Mouse (Mus musculus) megakaryocyte, adult 5-6 weeks (primary cell): ENCODE measurements around the gene Rnf111. TPM values are rescaled to one million over a fixed set of nuclear protein-coding genes. Genes with fewer than 3 reads are reported as not detected.

Experiments
- ATAC-seq: 2 replicates; pipeline ENCODE4 v1.8.0; 2016; ENCODE audit warnings: mild to moderate bottlenecking, inconsistent platforms; ENCODE audit not compliant: poor library complexity, severe bottlenecking
- total RNA-seq, 2 experiments: library from RNA; stranded (forward) in 1 of 2; stranded (reverse) in 1 of 2; fragments of 153-499, 151-499 nt in 1 of 2; fragments of 221-1000, 200-1000 nt in 1 of 2; gene quantifications; 2 replicates each; pipeline versions ENCODE4 v1.2.3 to v1.2.4; 2015 to 2017

The Rnf111 gene
- total RNA-seq, 2 experiments from 2014 or later, result 36.8 to 57.0 TPM

- ATAC-seq, result no peak
These were observed 96.9 kb downstream of the Rnf111 start for GRCm38 (mm10) chr9:70406596-70406995.

- ATAC-seq, result no peak
These were observed 101.5 kb downstream of the Rnf111 start for GRCm38 (mm10) chr9:70401937-70402539.

GRCm38 (mm10) chr9:70396083-70396482 lies 107.4 kb downstream of the Rnf111 start:
- no peak for ATAC-seq

GRCm38 (mm10) chr9:70395617-70396016 lies 107.9 kb downstream of the Rnf111 start:
- ATAC-seq, result no peak

GRCm38 (mm10) chr9:70392563-70392907 lies 111.0 kb downstream of the Rnf111 start:
- no peak for ATAC-seq

- no peak for ATAC-seq
These were observed 111.6 kb downstream of the Rnf111 start for GRCm38 (mm10) chr9:70391660-70392562.

- no peak for ATAC-seq
These were observed 112.5 kb downstream of the Rnf111 start for GRCm38 (mm10) chr9:70391042-70391441.

- ATAC-seq, result no peak
These were observed 114.0 kb downstream of the Rnf111 start for GRCm38 (mm10) chr9:70389548-70389947.

GRCm38 (mm10) chr9:70387410-70388119 lies 116.0 kb downstream of the Rnf111 start:
- ATAC-seq, result no peak

- ATAC-seq, result peak; percentile 71
These were observed 118.4 kb downstream of the Rnf111 start for GRCm38 (mm10) chr9:70384958-70385728.

GRCm38 (mm10) chr9:70384494-70384893 lies 119.0 kb downstream of the Rnf111 start:
- no peak for ATAC-seq

- ATAC-seq, result no peak
These were observed 119.8 kb downstream of the Rnf111 start for GRCm38 (mm10) chr9:70383750-70384149.

- 0 out of 2 replicates have a peak, but pooled peaks have one; percentile 36 for ATAC-seq
These were observed 121.4 kb downstream of the Rnf111 start for GRCm38 (mm10) chr9:70382091-70382490.

GRCm38 (mm10) chr9:70379502-70380467 lies 123.7 kb downstream of the Rnf111 start:
- ATAC-seq, result no peak

Other genes with a start within 250 kb of the Rnf111 start
- gene Ccnb2, start 82.2 kb downstream of the Rnf111 start, total RNA-seq (2015), result 176 and 191 TPM in 2 replicates
- gene Ccnb2, start 82.2 kb downstream of the Rnf111 start, total RNA-seq (2017), result 126 and 128 TPM in 2 replicates
- 60.4 and 61.9 TPM in 2 replicates for gene Sltm, start 39.0 kb upstream of the Rnf111 start, total RNA-seq (2015)
- gene Sltm, start 39.0 kb upstream of the Rnf111 start, total RNA-seq (2017), result 69.7 and 73.8 TPM in 2 replicates
- gene Gm10642, start 152.5 kb upstream of the Rnf111 start, total RNA-seq (2015), result 0.18 and 1.0 TPM in 2 replicates
- 0.85 and 0.99 TPM in 2 replicates for gene Gm10642, start 152.5 kb upstream of the Rnf111 start, total RNA-seq (2017)
- 29.4 and 33.7 TPM in 2 replicates for gene Mindy2, start 153.4 kb upstream of the Rnf111 start, total RNA-seq (2015)
- 28.0 and 38.9 TPM in 2 replicates for gene Mindy2, start 153.4 kb upstream of the Rnf111 start, total RNA-seq (2017)
- gene Adam10, start 175.3 kb upstream of the Rnf111 start, total RNA-seq (2015), result 113 TPM in 2 replicates
- gene Adam10, start 175.3 kb upstream of the Rnf111 start, total RNA-seq (2017), result 51.2 and 59.8 TPM in 2 replicates